Mouse (Mus musculus): Measurements from ENCODE around the gene Pitpnm2.

- TF ChIP-seq CTCF (IDR thresholded peaks at IDR 0.05; ENCODE audit: insufficient read depth, low read depth, low read length) (no peak), POLR2A (IDR thresholded peaks at IDR 0.05; ENCODE audit: insufficient read depth, low read depth, low read length) (no peak)
Observed at GRCm38 (mm10) chr5:124184191-124184590, 65.4 kb downstream of the Pitpnm2 start.
